Mouse (Mus musculus): ENCODE measurements around the gene Hdhd3. TPM values are rescaled to one million over a fixed set of nuclear protein-coding genes. Genes with fewer than 3 reads are reported as not detected.

The Hdhd3 gene
- polyA plus RNA-seq, 1 experiment from 2014 or later, result 23.5 TPM

GRCm38 (mm10) chr4:62527655-62528054, 24.4 kb upstream of the Hdhd3 start:
- 85% methylated on average over 4 of the region's 4 CpGs for WGBS
- peaks cover 2% of the 10 kb centered on the region; the same call in 1 of the 2 replicates for H3K4me1 ChIP-seq (replicated peaks; ENCODE audit: control insufficient read depth, insufficient read depth)
- no peak overlapping the region for H3K4me3 ChIP-seq (ENCODE audit: low read depth, low read length)
- TF ChIP-seq CTCF (IDR thresholded peaks at IDR 0.05; ENCODE audit: low read depth) (no peak), EP300 (optimal IDR thresholded peaks at IDR 0.05) (no peak)
- H3K9ac ChIP-seq (ENCODE audit: low read length), result no peak overlapping the region
- H3K27me3 ChIP-seq (ENCODE audit: control insufficient read depth, insufficient read depth, low read length), result no peaks in the 10 kb centered on the region
- ATAC-seq (ENCODE audit: low FRiP score, low TSS enrichment) (no peak), DNase-seq (ENCODE audit: low spot score) (no peak)
- no peaks in the 10 kb centered on the region for H3K9me3 ChIP-seq (ENCODE audit: control insufficient read depth, low read length)
- H3K36me3 ChIP-seq (ENCODE audit: control insufficient read depth, insufficient read depth, low read length), result no peaks in the 10 kb centered on the region
- no peak overlapping the region for H3K27ac ChIP-seq (replicated peaks)
- H3K4me2 ChIP-seq (replicated peaks; ENCODE audit: low read depth), result no peak overlapping the region

GRCm38 (mm10) chr4:62526256-62526655, 23.0 kb upstream of the Hdhd3 start:
- no peak overlapping the region for H3K4me3 ChIP-seq (ENCODE audit: low read depth, low read length)
- no peak for TF ChIP-seq EP300 (optimal IDR thresholded peaks at IDR 0.05)
- no peak for DNase-seq (ENCODE audit: low spot score)
- no peak overlapping the region for H3K4me2 ChIP-seq (replicated peaks; ENCODE audit: low read depth)
- no peak overlapping the region for H3K27ac ChIP-seq (replicated peaks)
- H3K36me3 ChIP-seq (ENCODE audit: control insufficient read depth, insufficient read depth, low read length), result peaks cover 3% of the 10 kb centered on the region; the same call in 1 of the 2 replicates
- peaks cover 2% of the 10 kb centered on the region; the same call in 1 of the 2 replicates for H3K4me1 ChIP-seq (replicated peaks; ENCODE audit: control insufficient read depth, insufficient read depth)
- H3K27me3 ChIP-seq (ENCODE audit: control insufficient read depth, insufficient read depth, low read length), result no peaks in the 10 kb centered on the region
- no peak overlapping the region for H3K9ac ChIP-seq (ENCODE audit: low read length)
- ATAC-seq (ENCODE audit: low FRiP score, low TSS enrichment), result no peak
- WGBS, result 61% methylated on average over 2 of the region's 2 CpGs
- H3K9me3 ChIP-seq (ENCODE audit: control insufficient read depth, low read length), result no peaks in the 10 kb centered on the region

GRCm38 (mm10) chr4:62525489-62525811, 22.2 kb upstream of the Hdhd3 start:
- ATAC-seq (ENCODE audit: low FRiP score, low TSS enrichment) (no peak), DNase-seq (ENCODE audit: low spot score) (no peak)
- H3K4me2 ChIP-seq (replicated peaks; ENCODE audit: low read depth), result peak overlapping the region; percentile 47
- peak overlapping the region; percentile 72 for H3K4me3 ChIP-seq (ENCODE audit: low read depth, low read length)
- H3K9ac ChIP-seq (ENCODE audit: low read length), result no peak overlapping the region
- H3K27me3 ChIP-seq (ENCODE audit: control insufficient read depth, insufficient read depth, low read length), result no peaks in the 10 kb centered on the region
- peaks cover 2% of the 10 kb centered on the region; the same call in 1 of the 2 replicates for H3K4me1 ChIP-seq (replicated peaks; ENCODE audit: control insufficient read depth, insufficient read depth)
- no peaks in the 10 kb centered on the region for H3K9me3 ChIP-seq (ENCODE audit: control insufficient read depth, low read length)
- no peak for TF ChIP-seq CTCF (IDR thresholded peaks at IDR 0.05; ENCODE audit: low read depth)
- TF ChIP-seq EP300 (optimal IDR thresholded peaks at IDR 0.05), result no peak
- no peak overlapping the region for H3K27ac ChIP-seq (replicated peaks)
- peaks cover 3% of the 10 kb centered on the region; the same call in 1 of the 2 replicates for H3K36me3 ChIP-seq (ENCODE audit: control insufficient read depth, insufficient read depth, low read length)
- WGBS, result 2% methylated on average over 10 of the region's 10 CpGs

GRCm38 (mm10) chr4:62524651-62525488, 21.6 kb upstream of the Hdhd3 start, which contains the start of the genes Pole3 and 4933430I17Rik:
Gene Pole3, minus strand, starts transcription at chr4:62525068.
Gene 4933430I17Rik, plus strand, starts transcription at chr4:62525369.
- Histone ChIP-seq H3K4me1 (replicated peaks; ENCODE audit: control insufficient read depth, insufficient read depth) (peaks cover 2% of the 10 kb centered on the region; the same call in 1 of the 2 replicates), H3K9me3 (ENCODE audit: control insufficient read depth, low read length) (no peaks in the 10 kb centered on the region), H3K4me3 (ENCODE audit: low read depth, low read length) (peak within 1 kb of the TSS; percentile 72), H3K9ac (ENCODE audit: low read length) (peak within 1 kb of the TSS; percentile 93), H3K27ac (replicated peaks) (peak within 1 kb of the TSS; percentile 93), H3K4me2 (replicated peaks; ENCODE audit: low read depth) (peak within 1 kb of the TSS; percentile 84), H3K27me3 (ENCODE audit: control insufficient read depth, insufficient read depth, low read length) (no peaks in the 10 kb centered on the region), H3K36me3 (ENCODE audit: control insufficient read depth, insufficient read depth, low read length) (peaks cover 3% of the 10 kb centered on the region; the same call in 1 of the 2 replicates)
- TF ChIP-seq EP300 (optimal IDR thresholded peaks at IDR 0.05) (peak; percentile 92), CTCF (IDR thresholded peaks at IDR 0.05; ENCODE audit: low read depth) (no peak)
- DNase-seq (ENCODE audit: low spot score), result peak; percentile 97
- WGBS, result under 1% methylated on average over 53 of the region's 59 CpGs
- peak; percentile 97 for ATAC-seq (ENCODE audit: low FRiP score, low TSS enrichment)

- Histone ChIP-seq H3K4me1 (replicated peaks; ENCODE audit: control insufficient read depth, insufficient read depth) (peaks cover 8% of the 10 kb centered on the region), H3K9ac (ENCODE audit: low read length) (no peak overlapping the region), H3K27ac (replicated peaks) (peak overlapping the region; percentile 53; the same call in 1 of the 2 replicates), H3K27me3 (ENCODE audit: control insufficient read depth, insufficient read depth, low read length) (no peaks in the 10 kb centered on the region), H3K4me3 (ENCODE audit: low read depth, low read length) (no peak overlapping the region), H3K36me3 (ENCODE audit: control insufficient read depth, insufficient read depth, low read length) (peaks cover 3% of the 10 kb centered on the region; the same call in 1 of the 2 replicates), H3K4me2 (replicated peaks; ENCODE audit: low read depth) (no peak overlapping the region), H3K9me3 (ENCODE audit: control insufficient read depth, low read length) (no peaks in the 10 kb centered on the region)
- WGBS, result 56% methylated on average over 2 of the region's 2 CpGs
- DNase-seq (ENCODE audit: low spot score), result no peak
- TF ChIP-seq CTCF (IDR thresholded peaks at IDR 0.05; ENCODE audit: low read depth), result no peak
- TF ChIP-seq EP300 (optimal IDR thresholded peaks at IDR 0.05), result no peak
- ATAC-seq (ENCODE audit: low FRiP score, low TSS enrichment), result no peak
Measured at GRCm38 (mm10) chr4:62520892-62521400, 17.7 kb upstream of the Hdhd3 start.

GRCm38 (mm10) chr4:62519849-62520233, 16.6 kb upstream of the Hdhd3 start, which contains the start of gene Alad:
Gene Alad, minus strand, starts transcription at chr4:62519918.
- peaks cover 3% of the 10 kb centered on the region; the same call in 1 of the 2 replicates for H3K36me3 ChIP-seq (ENCODE audit: control insufficient read depth, insufficient read depth, low read length)
- DNase-seq (ENCODE audit: low spot score) (peak; percentile 93), ATAC-seq (ENCODE audit: low FRiP score, low TSS enrichment) (peak; percentile 83)
- H3K4me1 ChIP-seq (replicated peaks; ENCODE audit: control insufficient read depth, insufficient read depth), result peaks cover 8% of the 10 kb centered on the region
- peak within 1 kb of the TSS; percentile 54 for H3K4me3 ChIP-seq (ENCODE audit: low read depth, low read length)
- peak within 1 kb of the TSS; percentile 91 for H3K27ac ChIP-seq (replicated peaks)
- TF ChIP-seq EP300 (optimal IDR thresholded peaks at IDR 0.05) (no peak), CTCF (IDR thresholded peaks at IDR 0.05; ENCODE audit: low read depth) (peak; percentile 37; the same call in 1 of the 2 replicates)
- peak within 1 kb of the TSS; percentile 72 for H3K4me2 ChIP-seq (replicated peaks; ENCODE audit: low read depth)
- H3K9me3 ChIP-seq (ENCODE audit: control insufficient read depth, low read length), result no peaks in the 10 kb centered on the region
- H3K9ac ChIP-seq (ENCODE audit: low read length), result peak within 1 kb of the TSS; percentile 73
- no peaks in the 10 kb centered on the region for H3K27me3 ChIP-seq (ENCODE audit: control insufficient read depth, insufficient read depth, low read length)
- 1% methylated on average over 37 of the region's 37 CpGs for WGBS
